Mouse (Mus musculus) stomach, adult 2 months (tissue): ENCODE data around the gene BC030870. TPM values are rescaled to one million over a fixed set of nuclear protein-coding genes. Genes with fewer than 3 reads are reported as not detected.

Experiments used
- polyA plus RNA-seq: library from polyadenylated mRNA; depleted of rRNA; stranded (reverse); fragments of >200 nt; gene quantifications from 2 replicates; pipeline ENCODE4 v1.2.3, GENCODE M21; 2012; rRNA removed

The BC030870 gene
- polyA plus RNA-seq, result 0.42 and 0.66 TPM in 2 replicates

DNA sequence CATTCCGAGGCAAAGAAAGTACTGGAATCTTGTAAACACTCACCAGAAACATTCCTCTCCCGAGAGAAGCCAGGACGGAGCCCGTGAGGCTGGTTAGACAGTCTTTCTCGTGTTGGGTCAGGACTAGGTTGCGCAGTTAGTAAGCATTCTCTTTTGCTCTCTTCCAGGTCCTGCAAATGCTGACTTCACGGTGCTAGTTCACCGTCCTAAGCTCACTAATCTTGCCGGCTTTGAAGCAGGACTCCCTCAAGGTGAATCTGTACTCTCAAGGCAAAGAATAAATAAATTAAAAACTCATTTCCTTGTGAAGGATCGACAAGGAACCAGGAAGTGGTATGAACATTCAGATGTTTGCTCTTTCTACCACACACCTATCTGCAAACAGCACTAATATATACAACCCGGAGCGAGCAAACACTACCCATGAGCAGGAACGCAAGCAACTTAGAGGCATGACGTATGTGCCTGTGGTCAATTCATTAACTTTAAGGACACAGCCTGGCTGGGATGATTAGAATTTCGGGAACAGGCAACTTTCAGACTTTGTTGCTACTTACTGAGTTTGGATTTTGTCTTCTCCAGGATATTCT is at the start of gene BC030870:
Gene BC030870 (minus strand): TSS at position 365 of the 590 bp plus-strand sequence.

DNA sequence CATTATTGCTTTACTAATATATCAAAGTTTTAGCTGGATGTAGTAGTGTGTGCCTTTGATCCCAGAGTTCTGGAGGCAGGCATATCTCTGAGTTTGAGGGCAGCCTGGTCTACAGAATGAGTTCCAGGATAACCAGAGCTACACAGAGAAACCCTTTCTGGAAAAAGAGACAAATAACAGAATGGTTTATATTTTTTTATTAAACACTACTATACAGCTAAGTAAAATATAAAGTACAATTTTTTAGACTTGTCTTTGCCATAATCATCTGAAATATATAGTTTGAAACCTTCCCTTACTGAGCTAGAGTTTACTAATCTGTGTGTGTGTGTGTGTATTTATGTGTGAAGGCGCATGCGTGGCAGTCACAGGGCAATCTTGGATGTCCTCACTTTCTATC is 54.6 kb downstream of the BC030870 start, which contains the start of gene Gm10663:
Gene Gm10663 (plus strand): TSS at position 301 of the 400 bp plus-strand sequence.

DNA sequence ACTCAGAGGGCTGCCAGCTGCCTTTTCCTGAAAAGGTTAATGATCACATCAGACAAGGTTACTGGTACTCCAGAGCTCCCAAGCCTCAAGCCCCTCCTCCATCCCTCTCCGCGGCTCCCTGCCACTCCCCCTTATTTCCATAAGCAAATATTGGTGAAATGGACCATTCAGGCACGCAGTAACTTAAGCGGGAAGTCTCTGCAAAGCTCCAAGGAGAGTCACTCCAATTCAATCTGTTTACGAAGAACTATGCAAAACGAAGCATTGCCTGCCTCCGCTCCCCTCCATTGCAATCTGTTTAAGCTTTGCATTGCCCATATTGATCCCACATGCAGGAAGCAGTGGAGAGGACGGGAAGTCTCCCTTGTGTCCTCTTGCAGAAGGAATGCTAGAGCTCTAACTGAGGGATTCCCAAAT is 92.2 kb downstream of the BC030870 start, which contains the start of gene Apela:
Gene Apela (minus strand): TSS at position 220 of the 417 bp plus-strand sequence.

Other genes with a start within 250 kb of the BC030870 start
- gene Tmem192, start 182.4 kb downstream of the BC030870 start, polyA plus RNA-seq, result 20.3 and 38.1 TPM in 2 replicates
- not detected in 2 replicates for gene Trim75, start 141.7 kb downstream of the BC030870 start, polyA plus RNA-seq
- gene Trim61, start 111.0 kb downstream of the BC030870 start, polyA plus RNA-seq, result not detected in 2 replicates
- not detected in 2 replicates for gene Trim60, start 111.0 kb downstream of the BC030870 start, polyA plus RNA-seq
- gene Apela, start 92.2 kb downstream of the BC030870 start, polyA plus RNA-seq, result not detected in 2 replicates
- not detected in 2 replicates for gene Gm10663, start 54.5 kb downstream of the BC030870 start, polyA plus RNA-seq